Mouse (Mus musculus): ENCODE data around the gene Alyref2. TPM values are rescaled to one million over a fixed set of nuclear protein-coding genes. Genes with fewer than 3 reads are reported as not detected.

Alyref2 gene
- total RNA-seq, 2 experiments from 2014 or later = 4.6 to 5.5 TPM

- DNase-seq (ENCODE audit: extremely low spot score in 1 of 2, low spot score in 2 of 2) = no peak
- intact Hi-C loops (cut with DNase I) = no loop called here
Measured at GRCm38 (mm10) chr1:171553359-171554341, 50.4 kb downstream of the Alyref2 start.

Other genes starting within 250 kb of the Alyref2 start
- 10 to 100 TPM; 59.7 to 64.1 TPM for gene B4galt3, start 233.2 kb upstream of the Alyref2 start, total RNA-seq (2021)
- gene Ppox, start 222.3 kb upstream of the Alyref2 start, total RNA-seq (2021) = 10 to 100 TPM; 20.4 to 21.8 TPM
- 10 to 100 TPM; 51.5 to 53.4 TPM for gene Usp21, start 215.5 kb upstream of the Alyref2 start, total RNA-seq (2021)
- 100 to 1,000 TPM; 110 to 114 TPM for gene Ufc1, start 208.5 kb upstream of the Alyref2 start, total RNA-seq (2021)
- gene Dedd, start 174.3 kb upstream of the Alyref2 start, total RNA-seq (2021) = 10 to 100 TPM; 34.6 to 37.8 TPM
- 10 to 100 TPM; 38.5 to 41.0 TPM for gene Nit1, start 157.8 kb upstream of the Alyref2 start, total RNA-seq (2021)
- gene Pfdn2, start 157.8 kb upstream of the Alyref2 start, total RNA-seq (2021) = 100 to 1,000 TPM in 1 of 2 experiments, 10 to 100 TPM in 1; 93.9 to 107 TPM
- gene Klhdc9, start 142.7 kb upstream of the Alyref2 start, total RNA-seq (2021) = 1 to 10 TPM; 7.1 to 7.8 TPM
- 1 to 10 TPM; 1.4 TPM for gene Nectin4, start 133.4 kb upstream of the Alyref2 start, total RNA-seq (2021)
- gene Arhgap30, start 114.5 kb upstream of the Alyref2 start, total RNA-seq (2021) = 1 to 10 TPM; 2.0 to 2.1 TPM
- 100 to 1,000 TPM; 110 to 119 TPM for gene Usf1, start 92.2 kb upstream of the Alyref2 start, total RNA-seq (2021)
- gene Tstd1, start 84.6 kb upstream of the Alyref2 start, total RNA-seq (2021) = 1 to 10 TPM; 1.5 to 2.6 TPM
- 1 to 10 TPM; 6.3 to 9.0 TPM for gene F11r, start 65.9 kb upstream of the Alyref2 start, total RNA-seq (2021)
- gene Itln1, start 31.8 kb downstream of the Alyref2 start, total RNA-seq (2021) = not detected
- gene Cd244a, start 55.7 kb downstream of the Alyref2 start, total RNA-seq (2021) = not detected
- gene Ly9, start 103.9 kb downstream of the Alyref2 start, total RNA-seq (2021) = not detected
- gene Slamf7, start 149.6 kb downstream of the Alyref2 start, total RNA-seq (2021) = under 1 TPM; 0.22 to 0.39 TPM
- under 1 TPM; 0.30 to 0.47 TPM for gene Cd48, start 178.5 kb downstream of the Alyref2 start, total RNA-seq (2021)

All from left cerebral cortex, postnatal 10 days (tissue).